Mouse (Mus musculus) forebrain, embryonic 13.5 days (tissue): ENCODE measurements at regions not wholly inside any gene's neighbourhood (a gene's known extent, or its start where the extent isn't known, plus 50 kb on each side); places are given as distances from the start of the nearest gene placed in this dataset.

Source experiments
- ATAC-seq: fragments of 200-750 bp; cut with Nextera tagmentation; 2 replicates; pipeline ENCODE4 v1.8.0; 2017
- H3K27ac ChIP-seq: fragments of 300-500 bp; sonication (generic); 2 replicates; pipeline ENCODE4 v1.5.1; 2015; ENCODE audit warnings: inconsistent platforms, mild to moderate bottlenecking, moderate library complexity
- H3K27me3 ChIP-seq: fragments of 300-500 bp; sonication (generic); 2 replicates; pipeline ENCODE4 v1.6.1; 2015; ENCODE audit warnings: mild to moderate bottlenecking, inconsistent platforms
- H3K36me3 ChIP-seq: fragments of 300-500 bp; sonication (generic); 2 replicates; pipeline ENCODE4 v1.6.1; 2015; ENCODE audit warnings: mild to moderate bottlenecking, inconsistent platforms; ENCODE audit not compliant: poor library complexity, severe bottlenecking
- H3K4me1 ChIP-seq: fragments of 300-500 bp; sonication (generic); 2 replicates; pipeline ENCODE4 v1.6.1; 2015; ENCODE audit warnings: inconsistent platforms
- H3K4me2 ChIP-seq: fragments of 300-500 bp; sonication (generic); 2 replicates; pipeline ENCODE4 v1.6.1; 2015; ENCODE audit warnings: inconsistent platforms, mild to moderate bottlenecking, moderate library complexity
- H3K4me3 ChIP-seq: fragments of 300-500 bp; sonication (generic); 2 replicates; pipeline ENCODE4 v1.5.1; 2015; ENCODE audit warnings: mild to moderate bottlenecking, inconsistent platforms
- H3K9ac ChIP-seq: fragments of 300-500 bp; sonication (generic); 2 replicates; pipeline ENCODE4 v1.6.1; 2015; ENCODE audit warnings: mild to moderate bottlenecking, inconsistent platforms
- H3K9me3 ChIP-seq: fragments of 300-500 bp; sonication (generic); replicated peaks from 2 replicates; pipeline ENCODE4 v1.6.1; 2016; ENCODE audit warnings: inconsistent platforms
- WGBS: fragments of 180-500 bp; shearing (Covaris S2); methylation state at CpG from one replicate; pipeline ENCODE4 v1.1.7; 2015; 5-methylcytosine and 5-hydroxymethylcytosine counted together

- Histone ChIP-seq H3K4me2 (no peak overlapping the region), H3K36me3 (no peaks in the 10 kb centered on the region), H3K4me3 (no peak overlapping the region), H3K9me3 (no peaks in the 10 kb centered on the region), H3K4me1 (no peaks in the 10 kb centered on the region), H3K27me3 (no peaks in the 10 kb centered on the region), H3K27ac (no peak overlapping the region), H3K9ac (no peak overlapping the region)
- 81% methylated on average over 1 of the region's 1 CpGs for WGBS
- no peak for ATAC-seq
Observed at GRCm38 (mm10) chr14:106824100-106824706, 718.2 kb downstream of the Trim52 start.

- Histone ChIP-seq H3K4me1 (peaks cover 4% of the 10 kb centered on the region; the same call in 1 of the 2 replicates), H3K4me3 (no peak overlapping the region), H3K27ac (no peak overlapping the region), H3K9me3 (no peaks in the 10 kb centered on the region), H3K36me3 (no peaks in the 10 kb centered on the region), H3K27me3 (no peaks in the 10 kb centered on the region), H3K9ac (no peak overlapping the region), H3K4me2 (no peak overlapping the region)
- 64% methylated on average over 5 of the region's 5 CpGs for WGBS
- ATAC-seq, result no peak; the same call in 1 of the 2 replicates
Observed at GRCm38 (mm10) chr14:106835705-106836104, 729.7 kb downstream of the Trim52 start.

GRCm38 (mm10) chr14:106836179-106836578 lies 730.2 kb downstream of the Trim52 start:
- H3K4me3 ChIP-seq, result no peak overlapping the region
- no peak overlapping the region for H3K9ac ChIP-seq
- no peak overlapping the region for H3K4me2 ChIP-seq
- H3K36me3 ChIP-seq, result no peaks in the 10 kb centered on the region
- H3K27ac ChIP-seq, result no peak overlapping the region
- 10% methylated on average over 4 of the region's 4 CpGs for WGBS
- ATAC-seq, result peak; percentile 92
- H3K27me3 ChIP-seq, result no peaks in the 10 kb centered on the region
- H3K9me3 ChIP-seq, result no peaks in the 10 kb centered on the region
- H3K4me1 ChIP-seq, result peaks cover 4% of the 10 kb centered on the region; the same call in 1 of the 2 replicates
